Mouse (Mus musculus): Measurements from ENCODE around the gene Acly. TPM values are rescaled to one million over a fixed set of nuclear protein-coding genes. Genes with fewer than 3 reads are reported as not detected.

Gene Acly
- polyA plus RNA-seq, 1 experiment from 2014 or later = 186 TPM

DNA sequence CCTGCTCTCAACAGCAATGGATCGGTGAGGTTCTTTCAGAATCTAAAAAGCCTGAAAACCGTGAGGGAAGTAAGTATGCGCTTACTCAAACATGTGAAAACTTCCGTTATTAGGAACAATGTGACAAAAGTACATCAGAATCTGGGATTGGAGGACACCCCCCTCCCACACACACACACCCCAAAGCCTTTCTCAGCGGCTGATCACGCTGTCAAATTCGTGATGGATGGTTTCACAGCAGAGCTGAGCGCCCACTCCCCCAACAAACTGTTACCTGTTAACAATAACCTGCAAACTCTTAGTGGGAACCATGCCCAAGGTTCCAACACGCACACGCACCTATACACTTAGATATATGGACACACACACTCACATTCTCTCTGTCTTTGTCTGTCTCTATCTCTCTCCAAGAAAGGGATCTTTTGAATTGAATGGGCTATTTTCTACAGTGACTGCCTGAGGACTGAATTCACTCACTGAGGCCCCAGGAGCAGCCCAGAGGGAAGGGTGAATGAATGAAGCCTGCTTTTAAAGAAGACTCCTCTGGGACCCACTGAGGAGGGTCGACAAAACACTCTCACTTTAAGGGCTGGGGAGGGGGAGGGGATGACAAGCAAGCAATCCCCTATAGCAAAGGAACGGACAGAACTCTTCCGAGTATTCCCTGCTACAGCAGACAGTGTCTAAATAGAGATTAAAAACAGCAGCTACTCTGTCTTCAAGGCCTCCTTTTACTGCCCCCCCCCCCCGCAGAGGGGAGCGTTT is 1.6 kb downstream of the Acly start:
- H3K27me3 ChIP-seq = no peaks in the 10 kb centered on the region
- H3K9me3 ChIP-seq = no peaks in the 10 kb centered on the region
- peak overlapping the region; percentile 75 for H3K9ac ChIP-seq (replicated peaks)
- H3K4me3 ChIP-seq (replicated peaks) = peak overlapping the region; percentile 79
- no peak for ATAC-seq (ENCODE audit: insufficient number of reproducible peaks, insufficient read depth, low FRiP score, low TSS enrichment, low read depth)
- peak overlapping the region; percentile 93 for H3K4me2 ChIP-seq
- peaks cover 34% of the 10 kb centered on the region for H3K36me3 ChIP-seq
- peaks cover 27% of the 10 kb centered on the region for H3K4me1 ChIP-seq (replicated peaks)
- H3K27ac ChIP-seq = no peak overlapping the region
- WGBS = 13% methylated on average over 15 of the region's 15 CpGs

DNA sequence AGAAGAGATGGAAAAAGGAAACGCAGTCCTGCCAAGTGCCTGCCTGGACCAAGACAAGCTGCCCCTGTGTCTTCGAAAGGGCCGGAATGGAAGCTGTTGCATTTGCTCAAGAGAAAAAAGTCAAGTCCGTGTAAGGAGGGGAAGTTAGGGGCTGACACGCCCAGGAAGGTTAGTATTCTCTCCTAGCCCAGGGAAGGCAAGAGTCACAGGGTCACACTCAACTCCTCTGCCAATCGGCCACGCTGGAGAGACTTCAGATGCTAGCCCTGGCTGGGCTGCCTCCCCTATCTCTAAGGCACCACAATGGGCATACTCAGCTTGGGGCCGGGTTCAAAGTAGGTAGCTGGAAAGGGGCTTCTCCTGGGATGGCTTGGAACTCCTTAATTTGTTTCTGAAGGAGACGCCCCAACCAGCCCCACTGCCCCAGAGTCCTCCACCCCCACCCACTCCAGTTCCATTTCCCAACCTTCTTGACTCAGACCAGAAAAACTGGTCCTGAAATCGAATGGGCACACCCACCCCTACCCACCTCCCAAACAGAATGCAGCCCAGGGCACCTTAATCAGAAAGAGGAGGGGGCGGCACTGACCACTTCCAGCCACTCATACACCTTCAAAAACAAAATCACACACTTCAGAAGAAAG is 2.7 kb downstream of the Acly start:
- no peak for ATAC-seq (ENCODE audit: insufficient number of reproducible peaks, insufficient read depth, low FRiP score, low TSS enrichment, low read depth)
- Histone ChIP-seq H3K9ac (replicated peaks) (0 out of 2 replicates have a peak overlapping the region, but pooled peaks have one; percentile 34), H3K4me2 (peak overlapping the region; percentile 93), H3K27ac (no peak overlapping the region), H3K4me1 (replicated peaks) (peaks cover 27% of the 10 kb centered on the region), H3K4me3 (replicated peaks) (peak overlapping the region; percentile 79), H3K27me3 (no peaks in the 10 kb centered on the region), H3K36me3 (peaks cover 45% of the 10 kb centered on the region), H3K9me3 (no peaks in the 10 kb centered on the region)
- 62% methylated on average over 11 of the region's 11 CpGs for WGBS

DNA sequence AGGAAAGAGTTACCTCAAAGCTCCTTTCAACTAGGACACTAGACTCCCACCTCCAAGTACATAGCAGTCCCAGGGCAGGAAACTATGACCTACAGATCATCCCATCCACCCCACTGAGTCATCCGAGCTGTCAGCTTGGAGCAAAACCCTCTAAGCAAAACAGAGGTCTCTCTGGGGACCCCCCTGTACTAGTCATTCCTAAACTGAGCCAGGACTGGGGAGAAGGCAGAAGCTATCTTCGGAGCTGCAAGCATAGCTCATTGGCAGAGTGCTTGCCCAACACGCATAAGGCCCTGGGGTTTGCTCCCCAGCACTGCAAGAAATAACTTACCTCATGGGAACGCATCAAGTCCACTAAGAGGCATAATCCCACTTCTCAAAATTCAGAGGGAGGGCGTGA is 3.4 kb downstream of the Acly start:
- no peak overlapping the region for H3K9ac ChIP-seq (replicated peaks)
- H3K4me1 ChIP-seq (replicated peaks) = peaks cover 27% of the 10 kb centered on the region
- no peaks in the 10 kb centered on the region for H3K9me3 ChIP-seq
- H3K4me3 ChIP-seq (replicated peaks) = no peak overlapping the region
- no peak overlapping the region for H3K4me2 ChIP-seq
- H3K27me3 ChIP-seq = no peaks in the 10 kb centered on the region
- peaks cover 53% of the 10 kb centered on the region for H3K36me3 ChIP-seq
- H3K27ac ChIP-seq = no peak overlapping the region
- ATAC-seq (ENCODE audit: insufficient number of reproducible peaks, insufficient read depth, low FRiP score, low TSS enrichment, low read depth) = no peak
- 86% methylated on average over 5 of the region's 5 CpGs for WGBS

DNA sequence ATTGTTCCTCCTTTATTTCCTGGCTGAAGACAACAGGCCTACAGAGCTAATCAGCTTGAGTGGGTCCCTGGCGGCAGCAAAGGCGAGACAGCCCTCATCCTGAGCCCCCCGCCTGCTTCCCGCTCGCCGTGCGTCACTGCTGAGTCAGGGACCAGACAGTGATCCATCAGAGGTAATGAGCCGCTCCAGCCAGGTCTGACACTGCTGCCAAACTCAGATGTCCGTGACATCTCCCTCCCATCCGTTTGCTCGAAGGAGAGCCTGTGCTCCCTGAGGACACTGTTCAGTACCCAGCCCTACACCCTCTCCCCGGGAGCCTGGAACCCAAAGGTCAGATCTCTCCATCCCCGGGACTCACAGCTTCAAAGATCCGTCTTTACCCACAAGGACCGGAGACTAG is 7.0 kb downstream of the Acly start:
- no peak overlapping the region for H3K4me3 ChIP-seq (replicated peaks)
- H3K4me2 ChIP-seq = no peak overlapping the region
- H3K36me3 ChIP-seq = peaks cover 88% of the 10 kb centered on the region
- H3K9me3 ChIP-seq = no peaks in the 10 kb centered on the region
- no peak overlapping the region for H3K27ac ChIP-seq
- peaks cover 13% of the 10 kb centered on the region for H3K4me1 ChIP-seq (replicated peaks)
- 78% methylated on average over 15 of the region's 15 CpGs for WGBS
- H3K27me3 ChIP-seq = no peaks in the 10 kb centered on the region
- no peak overlapping the region for H3K9ac ChIP-seq (replicated peaks)
- ATAC-seq (ENCODE audit: insufficient number of reproducible peaks, insufficient read depth, low FRiP score, low TSS enrichment, low read depth) = no peak

DNA sequence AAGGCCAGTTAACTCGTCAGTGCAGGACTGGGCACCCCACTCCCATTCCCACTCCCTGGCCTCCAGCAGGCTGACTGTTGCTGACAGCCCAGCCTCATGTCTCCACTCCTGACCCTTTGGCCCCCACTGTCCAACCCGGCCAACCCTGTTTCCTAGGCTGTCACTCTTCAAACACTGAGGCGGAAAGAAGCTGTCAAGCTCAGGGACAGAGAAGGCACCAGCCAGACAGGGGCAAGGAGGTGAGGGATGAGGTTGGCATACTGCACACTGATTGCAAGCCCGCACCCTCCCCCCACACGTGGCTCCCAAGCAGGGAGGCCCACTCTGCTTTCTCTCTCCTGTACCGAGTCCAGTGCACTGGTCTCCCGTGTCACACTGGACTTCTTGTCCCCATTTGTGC is 8.6 kb downstream of the Acly start:
- no peak overlapping the region for H3K4me3 ChIP-seq (replicated peaks)
- no peak overlapping the region for H3K4me2 ChIP-seq
- no peaks in the 10 kb centered on the region for H3K4me1 ChIP-seq (replicated peaks)
- no peaks in the 10 kb centered on the region for H3K27me3 ChIP-seq
- 85% methylated on average over 7 of the region's 7 CpGs for WGBS
- no peak overlapping the region for H3K9ac ChIP-seq (replicated peaks)
- peaks cover 100% of the 10 kb centered on the region for H3K36me3 ChIP-seq
- H3K9me3 ChIP-seq = no peaks in the 10 kb centered on the region
- no peak for ATAC-seq (ENCODE audit: insufficient number of reproducible peaks, insufficient read depth, low FRiP score, low TSS enrichment, low read depth)
- H3K27ac ChIP-seq = no peak overlapping the region

DNA sequence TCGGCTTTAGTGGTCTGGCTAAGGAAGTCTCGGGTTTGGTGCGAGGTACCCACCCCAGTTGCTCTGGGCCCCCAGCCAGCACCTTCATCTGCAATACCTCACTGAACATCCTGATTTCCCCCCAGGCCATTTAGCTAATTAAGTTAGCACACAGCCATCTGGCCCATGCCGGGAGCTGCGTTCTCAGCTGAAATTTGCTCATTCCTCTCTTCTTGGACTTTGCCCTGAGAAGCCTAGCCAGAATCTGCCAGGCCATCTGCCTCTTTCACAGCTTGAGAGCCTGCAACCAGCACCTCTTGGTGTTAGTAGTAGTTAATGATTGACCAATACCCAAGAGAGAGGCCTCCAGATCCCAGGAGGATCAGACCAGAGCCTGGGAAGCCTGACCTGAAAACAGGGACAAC is 9.6 kb downstream of the Acly start:
- no peaks in the 10 kb centered on the region for H3K27me3 ChIP-seq
- ATAC-seq (ENCODE audit: insufficient number of reproducible peaks, insufficient read depth, low FRiP score, low TSS enrichment, low read depth) = no peak
- H3K36me3 ChIP-seq = peaks cover 100% of the 10 kb centered on the region
- H3K4me3 ChIP-seq (replicated peaks) = no peak overlapping the region
- 0 out of 2 replicates have a peak overlapping the region, but pooled peaks have one; percentile 45 for H3K27ac ChIP-seq
- 61% methylated on average over 5 of the region's 5 CpGs for WGBS
- H3K9ac ChIP-seq (replicated peaks) = no peak overlapping the region
- no peaks in the 10 kb centered on the region for H3K4me1 ChIP-seq (replicated peaks)
- H3K9me3 ChIP-seq = no peaks in the 10 kb centered on the region
- H3K4me2 ChIP-seq = no peak overlapping the region

DNA sequence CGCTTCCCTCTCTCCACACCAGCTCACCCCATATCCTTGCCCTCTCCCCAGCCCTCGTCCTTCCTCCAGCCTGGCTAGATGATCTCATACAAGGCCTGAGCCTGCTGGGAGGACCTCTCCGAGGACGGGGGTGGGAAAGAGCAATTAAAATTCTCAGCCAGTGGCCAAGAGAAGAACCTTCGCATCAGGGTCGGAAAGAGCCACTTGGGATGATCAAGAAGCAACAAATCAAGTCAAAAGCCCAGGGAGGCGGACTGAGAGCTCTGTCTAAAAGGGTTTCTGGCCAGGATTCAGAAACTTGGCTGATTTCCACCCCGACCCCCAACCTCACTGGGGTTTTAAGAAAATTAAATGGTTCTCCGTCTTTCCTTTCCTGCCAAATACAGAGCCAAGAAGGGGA is 11.5 kb downstream of the Acly start:
- Histone ChIP-seq H3K4me2 (no peak overlapping the region), H3K9me3 (no peaks in the 10 kb centered on the region), H3K36me3 (peaks cover 99% of the 10 kb centered on the region), H3K9ac (replicated peaks) (no peak overlapping the region; the same call in 1 of the 2 replicates), H3K4me1 (replicated peaks) (no peaks in the 10 kb centered on the region), H3K27ac (no peak overlapping the region), H3K4me3 (replicated peaks) (no peak overlapping the region), H3K27me3 (no peaks in the 10 kb centered on the region)
- WGBS = 77% methylated on average over 9 of the region's 9 CpGs
- no peak for ATAC-seq (ENCODE audit: insufficient number of reproducible peaks, insufficient read depth, low FRiP score, low TSS enrichment, low read depth)

DNA sequence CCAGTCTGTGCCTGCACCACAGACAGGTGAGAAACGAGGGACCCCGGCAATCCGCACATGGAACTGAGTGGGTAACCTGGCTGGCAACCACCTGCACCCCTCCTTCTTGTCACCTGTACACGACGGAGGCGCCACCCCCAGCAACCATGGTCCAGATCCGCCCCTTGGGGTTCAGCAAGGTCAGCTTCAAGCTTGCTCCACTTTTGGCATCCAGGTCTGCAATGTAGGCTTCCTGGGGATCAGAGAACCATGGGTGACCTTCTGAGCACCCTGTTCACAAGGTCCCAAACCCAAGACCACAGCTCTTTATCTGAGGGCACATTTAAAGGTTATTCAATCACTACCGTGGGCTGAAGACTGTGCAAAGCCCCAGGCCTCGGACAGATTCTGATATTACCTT is 12.0 kb downstream of the Acly start:
- no peaks in the 10 kb centered on the region for H3K9me3 ChIP-seq
- peaks cover 99% of the 10 kb centered on the region for H3K36me3 ChIP-seq
- ATAC-seq (ENCODE audit: insufficient number of reproducible peaks, insufficient read depth, low FRiP score, low TSS enrichment, low read depth) = no peak
- 94% methylated on average over 9 of the region's 9 CpGs for WGBS
- no peak overlapping the region for H3K4me3 ChIP-seq (replicated peaks)
- no peak overlapping the region for H3K27ac ChIP-seq
- H3K4me1 ChIP-seq (replicated peaks) = no peaks in the 10 kb centered on the region
- H3K27me3 ChIP-seq = no peaks in the 10 kb centered on the region
- no peak overlapping the region for H3K4me2 ChIP-seq
- no peak overlapping the region for H3K9ac ChIP-seq (replicated peaks)

DNA sequence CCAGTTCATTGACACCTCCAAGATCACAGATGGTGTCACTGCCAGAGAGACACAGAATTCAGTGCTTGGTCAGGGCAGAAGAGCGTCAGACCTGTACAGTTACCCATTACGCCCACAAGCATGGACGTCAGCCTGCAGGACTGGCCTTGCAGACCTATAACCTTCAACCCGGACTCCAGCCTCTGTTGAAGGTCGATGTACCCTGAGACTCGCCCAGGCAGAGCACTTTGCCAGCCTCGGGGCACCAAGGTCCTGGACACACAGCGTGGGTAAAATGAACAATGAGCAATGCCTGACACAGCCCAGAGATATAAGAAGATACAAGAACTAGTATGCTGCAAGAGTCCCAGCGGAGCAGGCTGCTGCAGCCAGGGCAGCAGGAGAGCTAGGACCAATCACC is 12.7 kb downstream of the Acly start:
- no peak overlapping the region for H3K4me3 ChIP-seq (replicated peaks)
- no peak overlapping the region for H3K27ac ChIP-seq
- 91% methylated on average over 9 of the region's 9 CpGs for WGBS
- H3K4me2 ChIP-seq = no peak overlapping the region
- no peaks in the 10 kb centered on the region for H3K4me1 ChIP-seq (replicated peaks)
- H3K9ac ChIP-seq (replicated peaks) = no peak overlapping the region
- no peaks in the 10 kb centered on the region for H3K9me3 ChIP-seq
- ATAC-seq (ENCODE audit: insufficient number of reproducible peaks, insufficient read depth, low FRiP score, low TSS enrichment, low read depth) = no peak
- H3K27me3 ChIP-seq = no peaks in the 10 kb centered on the region
- peaks cover 99% of the 10 kb centered on the region for H3K36me3 ChIP-seq

DNA sequence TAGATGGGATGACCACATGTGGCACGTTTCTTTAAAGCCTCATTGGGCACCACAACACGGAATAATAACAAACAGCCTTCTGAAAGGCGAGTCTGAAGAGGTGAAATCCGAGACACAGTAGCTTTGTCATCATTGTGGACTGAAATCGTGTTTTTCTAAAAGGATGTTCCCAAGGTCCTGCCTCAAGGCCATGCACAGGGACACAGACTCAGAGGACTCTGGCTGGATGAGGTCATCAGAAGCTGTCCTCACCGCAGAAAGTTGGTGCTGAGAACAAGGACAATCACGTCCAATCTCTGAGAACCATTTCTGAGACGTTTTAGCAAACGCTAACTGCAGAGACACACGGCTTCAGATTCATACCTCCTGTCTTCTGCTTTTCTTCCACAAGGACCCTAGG is 14.1 kb downstream of the Acly start:
- WGBS = 86% methylated on average over 10 of the region's 10 CpGs
- no peak overlapping the region for H3K4me2 ChIP-seq
- H3K27ac ChIP-seq = no peak overlapping the region
- no peak overlapping the region for H3K9ac ChIP-seq (replicated peaks)
- H3K27me3 ChIP-seq = no peaks in the 10 kb centered on the region
- peaks cover 99% of the 10 kb centered on the region for H3K36me3 ChIP-seq
- ATAC-seq (ENCODE audit: insufficient number of reproducible peaks, insufficient read depth, low FRiP score, low TSS enrichment, low read depth) = no peak
- H3K9me3 ChIP-seq = no peaks in the 10 kb centered on the region
- no peak overlapping the region for H3K4me3 ChIP-seq (replicated peaks)
- no peaks in the 10 kb centered on the region for H3K4me1 ChIP-seq (replicated peaks)

DNA sequence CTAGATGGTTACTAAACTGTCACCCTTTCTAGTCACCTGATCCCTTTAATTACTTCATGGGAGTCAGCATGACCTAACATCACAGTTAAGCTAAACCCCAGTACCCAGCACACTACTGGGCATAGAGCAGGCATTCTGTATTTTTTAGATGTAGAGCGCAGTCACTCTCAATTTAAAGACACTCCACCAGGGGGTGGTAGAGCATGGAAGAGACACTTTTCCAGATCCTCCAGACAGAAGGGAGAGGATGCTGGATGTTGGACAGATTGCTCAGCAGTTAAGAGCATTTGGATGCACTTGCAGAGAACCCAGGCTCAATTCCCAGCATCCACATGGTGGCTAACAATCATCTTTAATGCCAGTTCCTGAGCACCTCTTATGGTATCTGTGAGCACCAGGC is 15.4 kb downstream of the Acly start:
- 96% methylated on average over 1 of the region's 1 CpGs for WGBS
- Histone ChIP-seq H3K27me3 (no peaks in the 10 kb centered on the region), H3K9me3 (no peaks in the 10 kb centered on the region), H3K4me1 (replicated peaks) (no peaks in the 10 kb centered on the region), H3K27ac (no peak overlapping the region), H3K4me3 (replicated peaks) (no peak overlapping the region), H3K4me2 (no peak overlapping the region), H3K36me3 (peaks cover 98% of the 10 kb centered on the region), H3K9ac (replicated peaks) (no peak overlapping the region)
- no peak for ATAC-seq (ENCODE audit: insufficient number of reproducible peaks, insufficient read depth, low FRiP score, low TSS enrichment, low read depth)

DNA sequence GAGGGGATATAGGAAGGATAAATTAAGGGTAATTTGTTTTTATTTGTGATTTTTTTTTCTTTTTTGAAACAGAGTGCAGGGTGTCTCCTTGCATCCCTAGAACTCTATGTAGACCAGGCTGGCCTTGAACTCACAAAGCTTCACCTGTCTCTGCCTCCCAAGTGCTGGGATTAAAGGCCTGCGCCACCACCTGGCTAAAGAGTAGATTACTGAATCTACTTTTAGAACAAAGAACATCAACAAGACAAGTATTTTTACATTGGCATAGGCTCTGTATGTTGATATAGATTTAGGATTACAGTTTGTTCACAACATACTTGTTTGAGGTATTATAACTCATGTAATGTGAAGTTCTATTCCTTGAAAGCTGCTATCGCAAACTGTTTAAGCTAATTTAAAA is 17.2 kb downstream of the Acly start:
- no peak overlapping the region for H3K4me3 ChIP-seq (replicated peaks)
- H3K9me3 ChIP-seq = no peaks in the 10 kb centered on the region
- H3K9ac ChIP-seq (replicated peaks) = no peak overlapping the region
- ATAC-seq (ENCODE audit: insufficient number of reproducible peaks, insufficient read depth, low FRiP score, low TSS enrichment, low read depth) = no peak
- no peaks in the 10 kb centered on the region for H3K27me3 ChIP-seq
- no peak overlapping the region for H3K4me2 ChIP-seq
- no peak overlapping the region for H3K27ac ChIP-seq
- peaks cover 98% of the 10 kb centered on the region for H3K36me3 ChIP-seq
- WGBS = 93% methylated on average over 2 of the region's 2 CpGs
- no peaks in the 10 kb centered on the region for H3K4me1 ChIP-seq (replicated peaks)
